Mouse (Mus musculus): ENCODE results near the gene Opcml.

GRCm38 (mm10) chr9:28845961-28846570, 1055.5 kb downstream of the Opcml start:
- TF ChIP-seq CTCF (IDR thresholded peaks at IDR 0.05; ENCODE audit: extremely low read depth, insufficient read length, insufficient replicate concordance, low read depth, low read length) (no peak), POLR2A (IDR thresholded peaks at IDR 0.05; ENCODE audit: low read depth, low read length) (no peak)

Data from small intestine, adult 2 months (tissue).